ENCODE assay signal across 17 mouse cellular contexts in genomic region chr8:70513441-70513840, GRCm38 (mm10). TPM values are rescaled to one million over a fixed set of nuclear protein-coding genes. Genes with fewer than 3 reads are reported as not detected.
A peak's percentile ranks its signal among the peaks of the same experiment; 100 is the strongest.
DNase-seq lines count a peak whose midpoint lies in the region; TF ChIP-seq lines count a peak whose summit lies in the region.
"Had no signal": no experiment of that assay in that cellular context is flagged by ENCODE, and none has a peak within 500 bp of the region (broad histone marks: within the 10 kb centered on the region; RNA-seq: fewer than 3 reads in every experiment).

No protein-coding gene starts in this region.

- DNase-seq in adrenal gland, adult 18-20 months (ENCODE audit: low spot score in 2 of 2), result peak; percentile 56 to 57
- DNase-seq in adrenal gland, adult 8-10 months, result no peak
- DNase-seq in layer of hippocampus, adult 2 months (ENCODE audit: low spot score in 2 of 2), result peak in 1 of 2 experiments; percentile 41
- DNase-seq in layer of hippocampus, adult 9-11 months, result no peak
- DNase-seq in right cerebral cortex, postnatal 25 days, result peak; percentile 61
- DNase-seq in right cerebral cortex, postnatal 14 days, result no peak
- DNase-seq in ovary, adult 18-20 months (ENCODE audit: low spot score), result no peak
- DNase-seq in spleen, postnatal 14 days (ENCODE audit: low spot score in 2 of 2), result no peak
- DNase-seq: B cell, adult 2 months; cerebellum, postnatal 36 days; kidney, postnatal 14 days; layer of hippocampus, postnatal 36 days; thymus, postnatal 36 days had no signal

- TF ChIP-seq CTCF in layer of hippocampus, adult 2 months (conservative IDR thresholded peaks at IDR 0.05), result no peak

- H3K4me3 ChIP-seq in layer of hippocampus, adult 2 months, result no peak overlapping the region
- H3K4me3 ChIP-seq: forebrain, embryonic 12.5 days; hindbrain, embryonic 10.5 days; limb, embryonic 15.5 days; midbrain, embryonic 12.5 days had no signal

- peak overlapping the region; percentile 53; the same call in 1 of the 2 replicates for H3K27ac ChIP-seq in layer of hippocampus, adult 2 months
- H3K27ac ChIP-seq: forebrain, embryonic 12.5 days; hindbrain, embryonic 10.5 days; limb, embryonic 15.5 days; midbrain, embryonic 12.5 days had no signal

RNA-seq across cellular contexts. Expression of gene Uba52, which starts 2.8 kb away (rescaled TPM):
- total RNA-seq in adrenal gland, adult 18-20 months (2021), result 1,000 to 10,000 TPM; 1,449 to 1,570 TPM
- total RNA-seq in adrenal gland, adult 8-10 months (2022), result 1,000 to 10,000 TPM; 1,217 to 1,378 (median 1,304) TPM
- total RNA-seq in layer of hippocampus, adult 2 months (2021), result 1,000 to 10,000 TPM in 1 of 2 experiments, 100 to 1,000 TPM in 1; 970 to 1,000 TPM

RNA-seq across cellular contexts. Expression of gene Rex1bd, which starts 6.9 kb away (rescaled TPM):
- total RNA-seq in adrenal gland, adult 18-20 months (2021), result 100 to 1,000 TPM; 155 to 174 TPM
- 100 to 1,000 TPM; 126 to 165 (median 148) TPM for total RNA-seq in adrenal gland, adult 8-10 months (2022)
- 10 to 100 TPM; 93.9 to 98.1 TPM for total RNA-seq in layer of hippocampus, adult 2 months (2021)

RNA-seq across cellular contexts. Expression of gene Fkbp8, which starts 14.1 kb away (rescaled TPM):
- 100 to 1,000 TPM; 257 to 332 TPM for total RNA-seq in adrenal gland, adult 18-20 months (2021)
- total RNA-seq in adrenal gland, adult 8-10 months (2022), result 100 to 1,000 TPM; 352 to 405 (median 379) TPM
- total RNA-seq in layer of hippocampus, adult 2 months (2021), result 100 to 1,000 TPM; 447 to 453 TPM

RNA-seq across cellular contexts. Expression of gene Kxd1, which starts 14.3 kb away (rescaled TPM):
- 10 to 100 TPM; 68.1 to 76.3 TPM for total RNA-seq in adrenal gland, adult 18-20 months (2021)
- total RNA-seq in adrenal gland, adult 8-10 months (2022), result 10 to 100 TPM; 77.1 to 86.6 (median 80.3) TPM
- total RNA-seq in layer of hippocampus, adult 2 months (2021), result 10 to 100 TPM; 37.2 to 40.7 TPM

RNA-seq across cellular contexts. Expression of gene Crlf1, which starts 20.5 kb away (rescaled TPM):
- 1 to 10 TPM in 1 of 2 experiments, under 1 TPM in 1; 0.74 to 1.6 TPM for total RNA-seq in adrenal gland, adult 18-20 months (2021)
- total RNA-seq in adrenal gland, adult 8-10 months (2022), result 1 to 10 TPM in 1 of 4 experiments, under 1 TPM in 2, not detected in 1; 0.51 to 1.5 (median 0.59) TPM
- 10 to 100 TPM; 44.5 to 47.1 TPM for total RNA-seq in layer of hippocampus, adult 2 months (2021)

Comparison
In these comparisons a context has a peak if more than half of its experiments do, and no peak if none do; other contexts are left out.
1. DNase-seq: peak in adrenal gland, adult 18-20 months (2 of 2) and right cerebral cortex, postnatal 25 days (single experiment); none in adrenal gland, adult 8-10 months (single experiment), layer of hippocampus, adult 9-11 months (single experiment), right cerebral cortex, postnatal 14 days (single experiment), ovary, adult 18-20 months (single experiment) and spleen, postnatal 14 days (0 of 2).